Mouse (Mus musculus): ENCODE measurements around the gene Ripor2. TPM values are rescaled to one million over a fixed set of nuclear protein-coding genes. Genes with fewer than 3 reads are reported as not detected.

The Ripor2 gene
- polyA plus RNA-seq, 1 experiment from 2014 or later, result 3.9 TPM

DNA sequence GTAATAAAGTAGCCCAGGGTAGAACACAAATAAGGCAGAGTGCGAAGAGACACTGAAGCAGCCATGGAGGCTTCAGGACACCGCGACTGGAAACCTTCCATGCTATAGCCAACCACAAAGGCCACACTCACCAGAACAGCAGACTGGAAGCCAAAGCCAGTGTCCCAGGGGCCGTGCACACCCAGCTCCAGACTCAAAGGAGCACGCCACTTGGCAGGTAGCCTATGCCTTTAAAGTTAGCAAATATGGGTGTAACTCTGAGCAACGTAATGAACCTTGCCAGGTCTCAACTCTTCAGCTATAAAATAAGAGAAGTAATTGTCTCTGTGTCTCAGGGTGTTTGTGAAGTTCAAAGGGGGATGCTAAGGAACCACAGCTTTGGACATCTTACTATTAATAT lies 2.9 kb downstream of the Ripor2 start:
- Histone ChIP-seq H3K36me3 (no peaks in the 10 kb centered on the region), H3K4me3 (replicated peaks) (no peak overlapping the region), H3K27ac (no peak overlapping the region), H3K27me3 (no peaks in the 10 kb centered on the region), H3K4me1 (replicated peaks) (peaks cover 17% of the 10 kb centered on the region), H3K9ac (no peak overlapping the region), H3K4me2 (no peak overlapping the region), H3K9me3 (replicated peaks) (no peaks in the 10 kb centered on the region)
- WGBS (ENCODE audit: insufficient replicate concordance), result 78% methylated on average over 6 of the region's 6 CpGs
- DNase-seq (no peak), ATAC-seq (ENCODE audit: low read depth) (no peak)

DNA sequence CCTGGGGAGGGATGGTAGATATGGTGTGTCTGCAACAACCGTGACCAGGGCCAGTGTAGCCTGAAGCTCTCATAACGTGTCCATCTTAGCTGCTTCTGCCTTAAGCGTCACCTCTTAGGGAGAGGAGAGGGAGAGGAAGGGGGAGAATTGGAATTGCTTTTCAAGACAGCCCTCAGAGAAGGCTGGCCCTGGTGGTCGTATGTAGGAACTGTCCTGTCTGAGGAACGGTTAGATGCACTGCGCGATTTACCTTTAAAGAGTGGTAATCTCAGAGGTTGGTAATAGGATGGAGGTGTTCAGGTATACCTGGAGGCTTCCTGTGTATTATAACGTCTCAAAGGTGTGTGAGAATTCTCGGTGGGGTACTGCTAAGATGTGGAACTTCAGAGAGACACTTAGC lies 3.4 kb downstream of the Ripor2 start:
- H3K36me3 ChIP-seq, result no peaks in the 10 kb centered on the region
- no peak for ATAC-seq (ENCODE audit: low read depth)
- 78% methylated on average over 9 of the region's 9 CpGs for WGBS (ENCODE audit: insufficient replicate concordance)

DNA sequence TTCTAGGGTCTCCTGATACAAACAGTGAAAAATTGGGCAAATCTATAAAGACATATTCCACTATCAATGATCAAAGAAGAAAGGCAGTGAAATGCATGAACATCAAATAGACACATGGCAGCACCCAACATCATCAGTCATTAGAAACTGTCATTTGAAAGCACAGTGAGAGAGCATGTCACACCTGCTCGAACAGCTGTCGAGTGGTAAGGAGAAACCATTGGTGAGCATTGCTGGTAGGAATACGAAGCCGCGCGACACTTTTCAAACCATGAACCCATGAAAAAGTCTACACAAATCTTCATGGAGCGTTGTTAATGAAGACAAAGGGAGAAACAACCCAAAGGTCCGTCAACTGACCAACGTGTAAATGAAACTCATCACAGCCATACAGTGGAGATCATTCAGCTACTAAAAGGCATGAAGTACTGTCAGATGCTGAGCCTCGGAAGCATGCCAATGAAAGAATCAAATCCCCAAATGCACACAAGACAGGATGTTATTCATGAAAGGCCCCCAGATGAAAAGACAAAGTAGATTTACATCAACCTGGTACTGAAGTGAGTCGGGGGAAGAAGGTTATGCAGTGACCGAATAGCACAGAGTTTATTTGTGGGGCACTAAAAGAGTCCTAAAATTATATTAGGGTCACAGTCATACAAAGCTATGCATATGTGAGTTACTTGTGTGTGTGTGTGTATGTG lies 5.4 kb downstream of the Ripor2 start:
- H3K4me2 ChIP-seq, result no peak overlapping the region
- H3K4me3 ChIP-seq (replicated peaks), result no peak overlapping the region
- H3K27ac ChIP-seq, result no peak overlapping the region
- ATAC-seq (ENCODE audit: low read depth) (no peak), DNase-seq (no peak)
- H3K27me3 ChIP-seq, result no peaks in the 10 kb centered on the region
- 87% methylated on average over 12 of the region's 12 CpGs for WGBS (ENCODE audit: insufficient replicate concordance)
- H3K4me1 ChIP-seq (replicated peaks), result no peaks in the 10 kb centered on the region
- H3K9me3 ChIP-seq (replicated peaks), result no peaks in the 10 kb centered on the region
- no peak overlapping the region for H3K9ac ChIP-seq
- H3K36me3 ChIP-seq, result no peaks in the 10 kb centered on the region

More for the DNA sequence above, 3.4 kb downstream of the Ripor2 start:
- Histone ChIP-seq H3K4me2 (no peak overlapping the region), H3K4me1 (replicated peaks) (peaks cover 11% of the 10 kb centered on the region), H3K9ac (no peak overlapping the region), H3K27ac (no peak overlapping the region), H3K4me3 (replicated peaks) (no peak overlapping the region), H3K9me3 (replicated peaks) (no peaks in the 10 kb centered on the region), H3K27me3 (no peaks in the 10 kb centered on the region)
- no peak for DNase-seq

DNA sequence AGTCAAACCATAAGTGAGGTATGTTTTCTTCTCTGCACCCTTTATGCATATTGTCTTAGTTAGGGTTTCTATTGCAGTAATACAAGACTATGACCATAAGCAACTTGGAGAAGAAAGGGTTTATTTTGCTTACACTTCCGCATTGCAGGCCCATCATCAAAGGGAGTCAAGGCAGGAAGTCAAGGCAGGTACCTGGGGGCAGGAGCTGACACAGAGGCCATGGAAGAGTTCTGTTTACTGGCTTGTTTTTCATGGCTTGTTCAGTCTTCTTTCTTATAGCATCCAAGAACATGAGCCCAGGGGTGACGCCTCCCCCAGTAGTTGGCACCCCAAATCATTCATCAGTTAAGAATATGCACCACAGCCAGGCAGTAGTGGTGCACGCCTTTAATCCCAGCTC lies 6.6 kb downstream of the Ripor2 start:
- no peak for ATAC-seq (ENCODE audit: low read depth)

DNA sequence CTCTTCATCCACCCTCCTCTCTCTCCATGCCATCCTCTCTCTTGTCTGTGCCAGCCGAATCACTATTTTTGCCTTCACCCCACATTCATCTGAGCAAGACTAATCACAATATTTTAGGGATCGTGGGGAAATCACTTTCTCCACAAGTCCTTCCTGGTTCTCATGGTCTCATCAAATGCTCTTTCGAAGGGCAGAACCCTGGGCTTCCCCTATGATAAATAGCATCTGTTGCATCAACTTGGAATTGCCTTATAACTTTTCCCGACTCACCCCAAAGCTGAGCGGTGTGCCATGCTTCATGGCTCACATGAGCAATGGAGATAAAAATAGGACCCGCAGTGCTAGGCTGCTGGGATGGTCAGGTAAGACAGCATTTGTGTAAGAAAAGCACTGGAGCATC lies 9.7 kb downstream of the Ripor2 start:
- H3K4me1 ChIP-seq (replicated peaks), result peaks cover 11% of the 10 kb centered on the region

More for the DNA sequence above, 6.6 kb downstream of the Ripor2 start:
- Histone ChIP-seq H3K9me3 (replicated peaks) (no peaks in the 10 kb centered on the region), H3K27me3 (no peaks in the 10 kb centered on the region), H3K36me3 (no peaks in the 10 kb centered on the region), H3K4me1 (replicated peaks) (no peaks in the 10 kb centered on the region), H3K4me2 (no peak overlapping the region), H3K27ac (no peak overlapping the region), H3K4me3 (replicated peaks) (no peak overlapping the region), H3K9ac (no peak overlapping the region)
- 72% methylated on average over 3 of the region's 3 CpGs for WGBS (ENCODE audit: insufficient replicate concordance)
- no peak for DNase-seq

DNA sequence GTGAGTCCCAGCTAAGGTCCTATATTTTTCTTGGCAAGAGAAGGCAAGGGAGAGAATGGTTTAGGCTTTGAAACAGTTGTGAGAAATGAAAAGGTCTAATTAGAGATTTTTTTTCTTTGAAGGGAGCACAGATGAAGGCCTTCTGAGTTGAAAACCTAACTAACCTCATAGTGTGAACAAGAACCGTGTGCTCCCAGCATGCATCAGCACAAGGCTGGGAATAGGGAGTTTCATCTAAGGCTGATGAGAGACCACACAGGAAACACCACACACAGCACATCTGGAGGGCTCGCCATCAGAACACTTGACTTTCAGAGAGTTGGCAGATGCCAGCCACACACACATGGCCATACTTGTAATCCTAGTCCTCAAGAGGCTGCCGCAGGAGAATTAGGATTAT lies 12.3 kb downstream of the Ripor2 start:
- H3K27me3 ChIP-seq, result no peaks in the 10 kb centered on the region

More for the DNA sequence above, 9.7 kb downstream of the Ripor2 start:
- Histone ChIP-seq H3K36me3 (no peaks in the 10 kb centered on the region; the same call in 1 of the 2 replicates), H3K27ac (no peak overlapping the region), H3K4me3 (replicated peaks) (no peak overlapping the region), H3K9me3 (replicated peaks) (no peaks in the 10 kb centered on the region), H3K4me2 (no peak overlapping the region), H3K9ac (no peak overlapping the region), H3K27me3 (no peaks in the 10 kb centered on the region)
- ATAC-seq (ENCODE audit: low read depth) (no peak), DNase-seq (no peak)
- WGBS (ENCODE audit: insufficient replicate concordance), result 82% methylated on average over 6 of the region's 6 CpGs

DNA sequence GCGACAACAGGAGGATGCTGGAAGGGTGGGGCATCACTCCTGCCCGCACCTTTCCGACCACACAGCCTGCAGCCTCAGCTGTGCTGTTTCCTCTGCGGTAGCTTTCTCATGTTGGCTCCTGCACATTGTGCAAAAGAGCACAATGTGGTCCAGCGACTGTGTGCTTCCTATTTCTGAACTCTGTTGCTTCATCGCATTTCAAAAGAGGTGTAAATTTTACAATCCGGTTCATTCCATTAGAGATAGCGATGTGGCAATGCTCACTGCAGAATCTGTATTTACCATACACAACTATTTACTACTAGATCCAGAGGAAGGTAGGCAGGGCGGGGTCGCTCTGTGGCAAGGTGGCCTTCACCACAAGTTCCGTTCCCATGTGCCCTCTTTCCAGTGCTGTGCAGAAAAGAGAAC lies 17.6 kb downstream of the Ripor2 start:
- H3K27ac ChIP-seq, result no peak overlapping the region
- H3K9me3 ChIP-seq (replicated peaks), result no peaks in the 10 kb centered on the region
- peaks cover 44% of the 10 kb centered on the region for H3K4me1 ChIP-seq (replicated peaks)
- no peak overlapping the region for H3K4me3 ChIP-seq (replicated peaks)
- ATAC-seq (ENCODE audit: low read depth) (no peak), DNase-seq (no peak)
- no peaks in the 10 kb centered on the region; the same call in 1 of the 2 replicates for H3K36me3 ChIP-seq
- H3K27me3 ChIP-seq, result no peaks in the 10 kb centered on the region
- H3K4me2 ChIP-seq, result no peak overlapping the region
- H3K9ac ChIP-seq, result no peak overlapping the region
- whole genome bisulfite sequencing (ENCODE audit: insufficient replicate concordance), result 31% methylated on average over 11 of the region's 11 CpGs

More for the DNA sequence above, 12.3 kb downstream of the Ripor2 start:
- Histone ChIP-seq H3K4me3 (replicated peaks) (no peak overlapping the region), H3K36me3 (no peaks in the 10 kb centered on the region; the same call in 1 of the 2 replicates), H3K9ac (no peak overlapping the region), H3K4me1 (replicated peaks) (peaks cover 14% of the 10 kb centered on the region), H3K9me3 (replicated peaks) (no peaks in the 10 kb centered on the region), H3K4me2 (no peak overlapping the region), H3K27ac (no peak overlapping the region)
- ATAC-seq (ENCODE audit: low read depth), result no peak
- no peak for DNase-seq
- WGBS (ENCODE audit: insufficient replicate concordance), result 85% methylated on average over 3 of the region's 3 CpGs

DNA sequence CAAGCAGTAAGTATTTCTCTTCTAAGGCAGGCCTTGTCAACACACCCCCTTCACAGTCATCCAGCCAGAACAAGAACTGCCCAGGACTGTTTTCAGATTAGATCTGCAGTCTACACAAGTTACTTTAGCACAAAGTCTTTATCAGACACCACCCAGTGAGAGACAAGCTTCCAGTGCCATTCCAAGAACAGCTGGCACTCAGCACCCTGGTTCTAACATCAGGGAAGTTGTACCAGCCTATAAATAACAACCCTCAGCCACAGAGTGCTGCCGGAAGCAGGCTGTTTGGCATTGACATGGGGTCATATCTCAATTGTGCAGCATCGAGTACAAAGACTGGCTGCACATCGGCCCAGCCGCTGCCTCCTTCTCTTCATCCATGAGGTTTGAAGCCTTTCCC lies 21.0 kb downstream of the Ripor2 start:
- H3K9me3 ChIP-seq (replicated peaks), result no peaks in the 10 kb centered on the region
- no peak overlapping the region; the same call in 1 of the 2 replicates for H3K4me3 ChIP-seq (replicated peaks)
- H3K4me2 ChIP-seq, result peak overlapping the region; percentile 35; the same call in 1 of the 2 replicates
- peak overlapping the region; percentile 38; the same call in 1 of the 2 replicates for H3K27ac ChIP-seq
- WGBS (ENCODE audit: insufficient replicate concordance), result 5% methylated on average over 4 of the region's 4 CpGs
- DNase-seq, result peak; percentile 26
- peaks cover 41% of the 10 kb centered on the region for H3K4me1 ChIP-seq (replicated peaks)
- peak; percentile 70 for ATAC-seq (ENCODE audit: low read depth)
- 0 out of 2 replicates have a peak overlapping the region, but pooled peaks have one; percentile 43 for H3K9ac ChIP-seq
- no peaks in the 10 kb centered on the region for H3K27me3 ChIP-seq
- no peaks in the 10 kb centered on the region for H3K36me3 ChIP-seq

DNA sequence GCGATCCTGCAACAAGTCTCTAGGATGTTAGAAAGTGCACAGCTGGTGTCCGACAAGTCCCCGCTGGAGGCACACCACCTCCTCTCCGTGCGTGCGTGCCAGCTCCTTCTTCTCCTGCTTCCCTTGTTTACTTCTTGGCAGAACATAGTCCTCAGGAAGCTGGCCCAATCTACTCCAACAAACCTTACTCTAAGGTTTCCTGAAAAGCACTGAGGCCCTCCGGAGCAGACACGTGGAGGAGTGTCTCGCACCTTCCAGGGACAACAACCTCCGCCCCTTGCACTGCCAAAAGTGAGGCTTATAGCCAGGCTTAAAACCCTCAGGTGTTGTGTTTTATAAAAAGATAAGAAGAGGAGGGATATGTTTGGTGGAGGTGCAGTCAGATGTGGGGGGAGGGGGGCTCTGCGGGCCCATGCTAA lies 21.6 kb downstream of the Ripor2 start:
- WGBS (ENCODE audit: insufficient replicate concordance), result 31% methylated on average over 11 of the region's 11 CpGs
- Histone ChIP-seq H3K36me3 (no peaks in the 10 kb centered on the region), H3K9ac (0 out of 2 replicates have a peak overlapping the region, but pooled peaks have one; percentile 43), H3K4me1 (replicated peaks) (peaks cover 39% of the 10 kb centered on the region), H3K27ac (no peak overlapping the region; the same call in 1 of the 2 replicates), H3K27me3 (no peaks in the 10 kb centered on the region), H3K4me2 (peak overlapping the region; percentile 35; the same call in 1 of the 2 replicates), H3K9me3 (replicated peaks) (no peaks in the 10 kb centered on the region), H3K4me3 (replicated peaks) (no peak overlapping the region)
- ATAC-seq (ENCODE audit: low read depth) (no peak), DNase-seq (no peak)

DNA sequence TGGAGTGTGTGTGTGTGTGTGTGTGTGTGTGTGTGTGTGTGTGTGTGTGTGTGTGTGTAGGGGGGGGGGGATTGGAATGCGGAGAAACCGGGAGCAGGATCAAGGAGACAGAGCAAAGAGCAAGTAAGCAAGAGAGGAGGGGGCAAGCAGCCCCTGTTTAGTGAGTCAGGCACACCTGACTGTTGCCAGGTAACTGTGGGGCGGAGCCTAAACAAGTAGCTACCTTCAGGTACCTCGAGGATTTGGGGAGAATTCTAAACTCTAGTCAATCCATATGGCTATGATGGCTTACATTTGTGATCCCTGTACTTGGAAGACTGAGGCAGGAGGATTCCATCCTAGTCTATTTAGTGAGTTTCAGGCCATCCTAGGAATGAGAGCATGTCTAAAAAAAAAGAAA lies 22.1 kb downstream of the Ripor2 start:
- ATAC-seq (ENCODE audit: low read depth) (no peak), DNase-seq (no peak)
- no peak overlapping the region; the same call in 1 of the 2 replicates for H3K4me2 ChIP-seq
- H3K4me1 ChIP-seq (replicated peaks), result peaks cover 39% of the 10 kb centered on the region
- no peak overlapping the region for H3K4me3 ChIP-seq (replicated peaks)
- no peaks in the 10 kb centered on the region for H3K36me3 ChIP-seq
- WGBS (ENCODE audit: insufficient replicate concordance), result 23% methylated on average over 4 of the region's 4 CpGs
- H3K9me3 ChIP-seq (replicated peaks), result no peaks in the 10 kb centered on the region
- H3K9ac ChIP-seq, result no peak overlapping the region
- no peaks in the 10 kb centered on the region for H3K27me3 ChIP-seq
- H3K27ac ChIP-seq, result no peak overlapping the region

DNA sequence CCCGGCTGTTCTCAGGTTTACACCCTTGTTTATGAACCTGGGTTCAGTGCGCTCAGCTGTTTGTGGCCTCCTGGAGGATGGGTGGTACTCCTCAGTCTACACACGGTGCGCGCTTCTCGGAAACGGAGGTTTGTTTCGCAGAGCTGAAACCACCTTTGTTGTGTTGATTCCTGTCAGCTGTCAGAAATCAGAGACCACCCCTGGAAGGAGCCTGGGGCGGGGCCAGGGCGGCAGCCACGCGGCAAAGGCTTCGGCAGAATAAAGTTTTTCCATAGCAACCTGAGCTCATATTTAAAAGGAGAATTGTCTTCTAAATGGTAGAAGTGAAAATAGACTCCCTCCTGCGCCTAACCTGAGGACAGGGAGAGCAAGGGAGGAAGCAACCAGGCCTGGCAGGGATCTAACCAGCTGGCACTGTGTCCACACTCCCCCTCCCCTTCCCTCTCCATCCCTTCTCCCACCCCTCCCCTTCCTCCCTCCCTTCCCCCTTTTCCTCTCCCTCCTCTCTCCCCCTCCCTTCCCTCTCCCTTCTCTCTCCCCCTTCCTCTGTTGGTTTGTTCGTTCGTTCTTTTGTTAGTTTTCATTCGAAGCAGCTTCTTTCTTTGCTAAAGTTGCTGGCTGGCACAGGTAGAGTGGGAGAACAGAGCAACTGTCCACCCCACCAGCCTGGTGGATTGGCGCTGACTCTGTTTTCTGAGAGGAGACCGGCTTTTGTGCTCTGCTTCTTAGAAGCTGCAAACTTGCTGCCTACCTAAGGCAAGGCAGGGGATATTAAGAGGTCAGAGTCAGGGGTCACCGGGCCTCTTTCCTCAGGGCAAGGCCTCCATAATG lies 23.0 kb downstream of the Ripor2 start:
- Histone ChIP-seq H3K4me2 (peak overlapping the region; percentile 42), H3K9me3 (replicated peaks) (no peaks in the 10 kb centered on the region), H3K27ac (no peak overlapping the region), H3K4me1 (replicated peaks) (peaks cover 36% of the 10 kb centered on the region), H3K4me3 (replicated peaks) (no peak overlapping the region), H3K27me3 (no peaks in the 10 kb centered on the region), H3K9ac (no peak overlapping the region), H3K36me3 (no peaks in the 10 kb centered on the region)
- 23% methylated on average over 20 of the region's 20 CpGs for WGBS (ENCODE audit: insufficient replicate concordance)
- DNase-seq, result no peak
- no peak for ATAC-seq (ENCODE audit: low read depth)

Data from liver, embryonic 13.5 days (tissue).